Mouse (Mus musculus) heart, embryonic 15.5 days (tissue): ENCODE measurements around the gene Shank2. TPM values are rescaled to one million over a fixed set of nuclear protein-coding genes. Genes with fewer than 3 reads are reported as not detected.

Experiments used
- ATAC-seq: fragments of 200-750 bp; cut with Nextera tagmentation; replicated peaks from 2 replicates; pipeline ENCODE4 v1.8.0; 2017; ENCODE audit warnings: low read depth, moderate TSS enrichment; ENCODE audit not compliant: insufficient number of reproducible peaks, insufficient read depth, low FRiP score
- H3K27ac ChIP-seq: fragments of 300-500 bp; sonication (generic); 2 replicates; pipeline ENCODE4 v1.5.1; 2015; ENCODE audit warnings: mild to moderate bottlenecking, inconsistent platforms
- H3K27me3 ChIP-seq: fragments of 300-500 bp; sonication (generic); 2 replicates; pipeline ENCODE4 v1.6.1; 2015; ENCODE audit warnings: inconsistent platforms
- H3K36me3 ChIP-seq: fragments of 300-500 bp; sonication (generic); 2 replicates; pipeline ENCODE4 v1.6.1; 2015; ENCODE audit warnings: mild to moderate bottlenecking, inconsistent platforms
- H3K4me1 ChIP-seq: fragments of 300-500 bp; sonication (generic); replicated peaks from 2 replicates; pipeline ENCODE4 v1.6.1; 2015; ENCODE audit warnings: inconsistent platforms
- H3K4me2 ChIP-seq: fragments of 300-500 bp; sonication (generic); 2 replicates; pipeline ENCODE4 v1.6.1; 2015; ENCODE audit warnings: inconsistent platforms, mild to moderate bottlenecking, moderate library complexity
- H3K4me3 ChIP-seq: fragments of 300-500 bp; sonication (generic); 2 replicates; pipeline ENCODE4 v1.5.1; 2015; ENCODE audit warnings: mild to moderate bottlenecking, inconsistent platforms
- H3K9ac ChIP-seq: fragments of 300-500 bp; sonication (generic); 2 replicates; pipeline ENCODE4 v1.6.1; 2015; ENCODE audit warnings: mild to moderate bottlenecking, inconsistent platforms
- H3K9me3 ChIP-seq: fragments of 300-500 bp; sonication (generic); replicated peaks from 2 replicates; pipeline ENCODE4 v1.6.1; 2016; ENCODE audit warnings: inconsistent platforms
- WGBS: fragments of 180-500 bp; shearing (Covaris S2); methylation state at CpG from one replicate; pipeline ENCODE4 v1.1.7; 2015; ENCODE audit warnings: mixed read lengths; 5-methylcytosine and 5-hydroxymethylcytosine counted together
- polyA plus RNA-seq: library from polyadenylated mRNA; unstranded; fragments of >200 nt; fragmentation: Nextera tagmentation; extraction: Ambion mirVana; gene quantifications from 2 replicates; pipeline ENCODE4 v1.2.1, GENCODE M21; 2015

Shank2 gene
- polyA plus RNA-seq, 1 experiment from 2014 or later: 0.50 TPM

- Histone ChIP-seq H3K27me3 (no peaks in the 10 kb centered on the region; the same call in 1 of the 2 replicates), H3K4me1 (no peaks in the 10 kb centered on the region), H3K9ac (no peak overlapping the region), H3K4me3 (no peak overlapping the region), H3K27ac (no peak overlapping the region), H3K36me3 (no peaks in the 10 kb centered on the region), H3K4me2 (no peak overlapping the region), H3K9me3 (no peaks in the 10 kb centered on the region)
- WGBS: 82% methylated on average over 11 of the region's 11 CpGs
- ATAC-seq: no peak
Observed at GRCm38 (mm10) chr7:144314438-144315105, 312.8 kb downstream of the Shank2 start.

- Histone ChIP-seq H3K27me3 (no peaks in the 10 kb centered on the region; the same call in 1 of the 2 replicates), H3K4me2 (no peak overlapping the region), H3K4me3 (no peak overlapping the region), H3K27ac (no peak overlapping the region), H3K9me3 (no peaks in the 10 kb centered on the region), H3K4me1 (no peaks in the 10 kb centered on the region), H3K9ac (no peak overlapping the region), H3K36me3 (no peaks in the 10 kb centered on the region)
- WGBS: 77% methylated on average over 6 of the region's 6 CpGs
- no peak for ATAC-seq
Observed at GRCm38 (mm10) chr7:144316224-144316623, 314.5 kb downstream of the Shank2 start.

GRCm38 (mm10) chr7:144316797-144317196 lies 315.1 kb downstream of the Shank2 start:
- Histone ChIP-seq H3K9ac (no peak overlapping the region), H3K27ac (no peak overlapping the region), H3K36me3 (no peaks in the 10 kb centered on the region), H3K4me3 (no peak overlapping the region), H3K27me3 (no peaks in the 10 kb centered on the region; the same call in 1 of the 2 replicates), H3K9me3 (no peaks in the 10 kb centered on the region), H3K4me2 (no peak overlapping the region), H3K4me1 (no peaks in the 10 kb centered on the region)
- WGBS: 39% methylated on average over 10 of the region's 10 CpGs
- ATAC-seq: no peak

GRCm38 (mm10) chr7:144324077-144324476 lies 322.3 kb downstream of the Shank2 start:
- Histone ChIP-seq H3K27ac (no peak overlapping the region), H3K36me3 (no peaks in the 10 kb centered on the region), H3K4me1 (no peaks in the 10 kb centered on the region), H3K4me3 (no peak overlapping the region), H3K4me2 (no peak overlapping the region), H3K9ac (no peak overlapping the region), H3K27me3 (no peaks in the 10 kb centered on the region), H3K9me3 (no peaks in the 10 kb centered on the region)
- ATAC-seq: no peak
- WGBS: 89% methylated on average over 2 of the region's 2 CpGs

GRCm38 (mm10) chr7:144324861-144325260 lies 323.1 kb downstream of the Shank2 start:
- no peak overlapping the region for H3K4me2 ChIP-seq
- WGBS: 76% methylated on average over 6 of the region's 6 CpGs
- no peak overlapping the region for H3K27ac ChIP-seq
- H3K4me1 ChIP-seq: no peaks in the 10 kb centered on the region
- H3K4me3 ChIP-seq: no peak overlapping the region
- no peaks in the 10 kb centered on the region for H3K9me3 ChIP-seq
- no peaks in the 10 kb centered on the region for H3K27me3 ChIP-seq
- no peak for ATAC-seq
- no peaks in the 10 kb centered on the region for H3K36me3 ChIP-seq
- no peak overlapping the region for H3K9ac ChIP-seq

GRCm38 (mm10) chr7:144325603-144326002 lies 323.9 kb downstream of the Shank2 start:
- no peak overlapping the region for H3K4me2 ChIP-seq
- H3K27ac ChIP-seq: no peak overlapping the region
- H3K9ac ChIP-seq: no peak overlapping the region
- no peaks in the 10 kb centered on the region for H3K4me1 ChIP-seq
- no peak overlapping the region for H3K4me3 ChIP-seq
- ATAC-seq: no peak
- no peaks in the 10 kb centered on the region for H3K9me3 ChIP-seq
- 86% methylated on average over 10 of the region's 10 CpGs for WGBS
- no peaks in the 10 kb centered on the region for H3K36me3 ChIP-seq
- no peaks in the 10 kb centered on the region for H3K27me3 ChIP-seq

GRCm38 (mm10) chr7:144329403-144329890 lies 327.7 kb downstream of the Shank2 start:
- no peaks in the 10 kb centered on the region for H3K27me3 ChIP-seq
- no peak overlapping the region for H3K4me3 ChIP-seq
- ATAC-seq: no peak
- no peak overlapping the region for H3K9ac ChIP-seq
- no peaks in the 10 kb centered on the region for H3K9me3 ChIP-seq
- H3K36me3 ChIP-seq: no peaks in the 10 kb centered on the region
- WGBS: 51% methylated on average over 2 of the region's 2 CpGs
- no peak overlapping the region for H3K27ac ChIP-seq
- H3K4me2 ChIP-seq: no peak overlapping the region
- no peaks in the 10 kb centered on the region for H3K4me1 ChIP-seq

GRCm38 (mm10) chr7:144336626-144337025 lies 334.9 kb downstream of the Shank2 start:
- H3K9ac ChIP-seq: no peak overlapping the region
- H3K9me3 ChIP-seq: no peaks in the 10 kb centered on the region
- no peaks in the 10 kb centered on the region for H3K36me3 ChIP-seq
- no peak overlapping the region for H3K27ac ChIP-seq
- no peak for ATAC-seq
- no peak overlapping the region for H3K4me2 ChIP-seq
- H3K4me3 ChIP-seq: no peak overlapping the region
- no peaks in the 10 kb centered on the region for H3K4me1 ChIP-seq
- no peaks in the 10 kb centered on the region for H3K27me3 ChIP-seq

GRCm38 (mm10) chr7:144338694-144339093 lies 337.0 kb downstream of the Shank2 start:
- H3K36me3 ChIP-seq: no peaks in the 10 kb centered on the region
- WGBS: 76% methylated on average over 5 of the region's 5 CpGs
- H3K4me1 ChIP-seq: no peaks in the 10 kb centered on the region
- no peak overlapping the region for H3K4me2 ChIP-seq
- H3K27me3 ChIP-seq: no peaks in the 10 kb centered on the region
- no peak for ATAC-seq
- H3K9me3 ChIP-seq: no peaks in the 10 kb centered on the region
- H3K27ac ChIP-seq: no peak overlapping the region
- H3K4me3 ChIP-seq: no peak overlapping the region
- no peak overlapping the region for H3K9ac ChIP-seq

GRCm38 (mm10) chr7:144340376-144340775 lies 338.6 kb downstream of the Shank2 start:
- WGBS: 72% methylated on average over 6 of the region's 6 CpGs
- Histone ChIP-seq H3K9me3 (no peaks in the 10 kb centered on the region), H3K9ac (no peak overlapping the region), H3K4me2 (no peak overlapping the region), H3K4me3 (no peak overlapping the region), H3K4me1 (no peaks in the 10 kb centered on the region), H3K36me3 (no peaks in the 10 kb centered on the region), H3K27me3 (no peaks in the 10 kb centered on the region), H3K27ac (no peak overlapping the region)
- no peak for ATAC-seq

- no peak overlapping the region for H3K4me2 ChIP-seq
- H3K4me1 ChIP-seq: no peaks in the 10 kb centered on the region
- no peaks in the 10 kb centered on the region for H3K9me3 ChIP-seq
- H3K36me3 ChIP-seq: no peaks in the 10 kb centered on the region
- no peak overlapping the region for H3K4me3 ChIP-seq
- H3K9ac ChIP-seq: no peak overlapping the region
- H3K27me3 ChIP-seq: no peaks in the 10 kb centered on the region
- H3K27ac ChIP-seq: no peak overlapping the region
- WGBS: 74% methylated on average over 2 of the region's 2 CpGs
- ATAC-seq: no peak
Observed at GRCm38 (mm10) chr7:144366133-144366532, 364.4 kb downstream of the Shank2 start.

- Histone ChIP-seq H3K9ac (no peak overlapping the region), H3K4me2 (no peak overlapping the region), H3K9me3 (no peaks in the 10 kb centered on the region), H3K4me3 (no peak overlapping the region), H3K27ac (no peak overlapping the region), H3K36me3 (no peaks in the 10 kb centered on the region), H3K27me3 (no peaks in the 10 kb centered on the region), H3K4me1 (no peaks in the 10 kb centered on the region)
- 85% methylated on average over 8 of the region's 8 CpGs for WGBS
- ATAC-seq: no peak
Observed at GRCm38 (mm10) chr7:144373059-144373458, 371.3 kb downstream of the Shank2 start.
